Mouse (Mus musculus): ENCODE measurements around the gene Gm20696. TPM values are rescaled to one million over a fixed set of nuclear protein-coding genes. Genes with fewer than 3 reads are reported as not detected.
A peak's percentile ranks its signal among the peaks of the same experiment; 100 is the strongest.

The Gm20696 gene
- polyA plus RNA-seq, 1 experiment: not detected

- TF ChIP-seq GATA1 (IDR thresholded peaks at IDR 0.05; ENCODE audit: borderline replicate concordance, low read length): no peak
- TF ChIP-seq FLI1 (IDR thresholded peaks at IDR 0.05; ENCODE audit: low read length): no peak
- Histone ChIP-seq H3K4me1 (peaks cover 4% of the 10 kb centered on the region; the same call in 1 of the 2 replicates), H3K36me3 (replicated peaks; ENCODE audit: low read length) (peaks cover 2% of the 10 kb centered on the region), H3K9me3 (no peaks in the 10 kb centered on the region), H3K27me3 (replicated peaks) (no peaks in the 10 kb centered on the region), H3K4me3 (replicated peaks) (no peak overlapping the region)
These were observed 417.0 kb downstream of the Gm20696 start for GRCm38 (mm10) chr6:99249496-99250030.

- TF ChIP-seq GATA1 (IDR thresholded peaks at IDR 0.05; ENCODE audit: borderline replicate concordance, low read length) (no peak), FLI1 (IDR thresholded peaks at IDR 0.05; ENCODE audit: low read length) (no peak)
- Histone ChIP-seq H3K36me3 (replicated peaks; ENCODE audit: low read length) (peaks cover 2% of the 10 kb centered on the region), H3K4me1 (peaks cover 4% of the 10 kb centered on the region; the same call in 1 of the 2 replicates), H3K9me3 (no peaks in the 10 kb centered on the region), H3K4me3 (replicated peaks) (no peak overlapping the region), H3K27me3 (replicated peaks) (no peaks in the 10 kb centered on the region)
These were observed 418.2 kb downstream of the Gm20696 start for GRCm38 (mm10) chr6:99248396-99248795.

GRCm38 (mm10) chr6:99241625-99242395 is 424.8 kb downstream of the Gm20696 start:
- Histone ChIP-seq H3K4me3 (replicated peaks) (peak overlapping the region; percentile 44), H3K4me1 (peaks cover 10% of the 10 kb centered on the region), H3K27me3 (replicated peaks) (no peaks in the 10 kb centered on the region), H3K9me3 (peaks cover 6% of the 10 kb centered on the region; the same call in 1 of the 2 replicates), H3K36me3 (replicated peaks; ENCODE audit: low read length) (no peaks in the 10 kb centered on the region)
- TF ChIP-seq FLI1 (IDR thresholded peaks at IDR 0.05; ENCODE audit: low read length) (no peak), GATA1 (IDR thresholded peaks at IDR 0.05; ENCODE audit: borderline replicate concordance, low read length) (no peak)

GRCm38 (mm10) chr6:99240764-99241163 is 425.8 kb downstream of the Gm20696 start:
- H3K4me3 ChIP-seq (replicated peaks): no peak overlapping the region
- H3K9me3 ChIP-seq: peaks cover 6% of the 10 kb centered on the region; the same call in 1 of the 2 replicates
- peaks cover 10% of the 10 kb centered on the region for H3K4me1 ChIP-seq
- H3K36me3 ChIP-seq (replicated peaks; ENCODE audit: low read length): no peaks in the 10 kb centered on the region
- TF ChIP-seq FLI1 (IDR thresholded peaks at IDR 0.05; ENCODE audit: low read length) (no peak), GATA1 (IDR thresholded peaks at IDR 0.05; ENCODE audit: borderline replicate concordance, low read length) (no peak)
- H3K27me3 ChIP-seq (replicated peaks): no peaks in the 10 kb centered on the region

- no peaks in the 10 kb centered on the region for H3K36me3 ChIP-seq (replicated peaks; ENCODE audit: low read length)
- H3K4me3 ChIP-seq (replicated peaks): no peak overlapping the region
- TF ChIP-seq GATA1 (IDR thresholded peaks at IDR 0.05; ENCODE audit: borderline replicate concordance, low read length): no peak
- TF ChIP-seq FLI1 (IDR thresholded peaks at IDR 0.05; ENCODE audit: low read length): no peak
- H3K4me1 ChIP-seq: no peaks in the 10 kb centered on the region
- no peaks in the 10 kb centered on the region for H3K27me3 ChIP-seq (replicated peaks)
- H3K9me3 ChIP-seq: no peaks in the 10 kb centered on the region
These were observed 431.0 kb downstream of the Gm20696 start for GRCm38 (mm10) chr6:99235588-99235987.

- no peaks in the 10 kb centered on the region for H3K36me3 ChIP-seq (replicated peaks; ENCODE audit: low read length)
- H3K9me3 ChIP-seq: no peaks in the 10 kb centered on the region
- H3K4me1 ChIP-seq: no peaks in the 10 kb centered on the region
- H3K27me3 ChIP-seq (replicated peaks): no peaks in the 10 kb centered on the region
- no peak overlapping the region for H3K4me3 ChIP-seq (replicated peaks)
- TF ChIP-seq FLI1 (IDR thresholded peaks at IDR 0.05; ENCODE audit: low read length) (no peak), GATA1 (IDR thresholded peaks at IDR 0.05; ENCODE audit: borderline replicate concordance, low read length) (no peak)
These were observed 433.2 kb downstream of the Gm20696 start for GRCm38 (mm10) chr6:99233411-99233810.

- Histone ChIP-seq H3K36me3 (replicated peaks; ENCODE audit: low read length) (no peaks in the 10 kb centered on the region), H3K27me3 (replicated peaks) (no peaks in the 10 kb centered on the region), H3K9me3 (no peaks in the 10 kb centered on the region), H3K4me1 (no peaks in the 10 kb centered on the region), H3K4me3 (replicated peaks) (no peak overlapping the region)
- TF ChIP-seq GATA1 (IDR thresholded peaks at IDR 0.05; ENCODE audit: borderline replicate concordance, low read length) (no peak), FLI1 (IDR thresholded peaks at IDR 0.05; ENCODE audit: low read length) (no peak)
These were observed 438.2 kb downstream of the Gm20696 start for GRCm38 (mm10) chr6:99228336-99228870.

GRCm38 (mm10) chr6:99221147-99221546 is 445.4 kb downstream of the Gm20696 start:
- Histone ChIP-seq H3K4me1 (no peaks in the 10 kb centered on the region), H3K9me3 (no peaks in the 10 kb centered on the region), H3K36me3 (replicated peaks; ENCODE audit: low read length) (no peaks in the 10 kb centered on the region), H3K27me3 (replicated peaks) (no peaks in the 10 kb centered on the region), H3K4me3 (replicated peaks) (no peak overlapping the region)
- TF ChIP-seq GATA1 (IDR thresholded peaks at IDR 0.05; ENCODE audit: borderline replicate concordance, low read length): no peak
- no peak for TF ChIP-seq FLI1 (IDR thresholded peaks at IDR 0.05; ENCODE audit: low read length)

GRCm38 (mm10) chr6:99220472-99220871 is 446.1 kb downstream of the Gm20696 start:
- H3K36me3 ChIP-seq (replicated peaks; ENCODE audit: low read length): no peaks in the 10 kb centered on the region
- no peak for TF ChIP-seq FLI1 (IDR thresholded peaks at IDR 0.05; ENCODE audit: low read length)
- TF ChIP-seq GATA1 (IDR thresholded peaks at IDR 0.05; ENCODE audit: borderline replicate concordance, low read length): no peak
- no peak overlapping the region for H3K4me3 ChIP-seq (replicated peaks)
- H3K9me3 ChIP-seq: no peaks in the 10 kb centered on the region
- no peaks in the 10 kb centered on the region for H3K4me1 ChIP-seq
- no peaks in the 10 kb centered on the region for H3K27me3 ChIP-seq (replicated peaks)

- TF ChIP-seq FLI1 (IDR thresholded peaks at IDR 0.05; ENCODE audit: low read length): no peak
- no peak for TF ChIP-seq GATA1 (IDR thresholded peaks at IDR 0.05; ENCODE audit: borderline replicate concordance, low read length)
- Histone ChIP-seq H3K4me3 (replicated peaks) (no peak overlapping the region), H3K4me1 (0 out of 2 replicates have a peak, but pooled peaks cover 3% of the 10 kb centered on the region), H3K27me3 (replicated peaks) (no peaks in the 10 kb centered on the region), H3K36me3 (replicated peaks; ENCODE audit: low read length) (peaks cover 2% of the 10 kb centered on the region), H3K9me3 (no peaks in the 10 kb centered on the region)
These were observed 448.8 kb downstream of the Gm20696 start for GRCm38 (mm10) chr6:99217846-99218245.
